Mouse (Mus musculus) C2C12 (cell line): Measurements from ENCODE around the gene Pld4. TPM values are rescaled to one million over a fixed set of nuclear protein-coding genes. Genes with fewer than 3 reads are reported as not detected.
A peak's percentile ranks its signal among the peaks of the same experiment; 100 is the strongest.

Experiments
- H3K27me3 ChIP-seq: one replicate; pipeline ENCODE4 v1.6.1; 2011; ENCODE audit not compliant: control insufficient read depth, insufficient read depth, insufficient read length
- H3K36me3 ChIP-seq: one replicate; pipeline ENCODE4 v1.6.1; 2011; ENCODE audit not compliant: control insufficient read depth, insufficient read depth
- H3K4me3 ChIP-seq: one replicate; pipeline ENCODE4 v1.5.1; 2011; ENCODE audit warnings: mild to moderate bottlenecking, control low read depth; ENCODE audit not compliant: poor library complexity, insufficient read depth, severe bottlenecking
- H3K79me2 ChIP-seq: one replicate; pipeline ENCODE4 v1.6.1; 2011; ENCODE audit not compliant: control insufficient read depth, insufficient read depth
- H3K79me3 ChIP-seq: one replicate; pipeline ENCODE4 v1.6.1; 2011; ENCODE audit warnings: low read depth, control low read depth
- H3ac ChIP-seq: one replicate; pipeline ENCODE3; 2011; ENCODE audit warnings: low read depth; ENCODE audit not compliant: control insufficient read depth, insufficient read length
- CEBPB ChIP-seq: IDR thresholded peaks from one replicate; pipeline ENCODE4 v1.6.1; 2011; ENCODE audit warnings: low read depth, mild to moderate bottlenecking, control low read depth, moderate library complexity
- CTCF ChIP-seq: IDR thresholded peaks from one replicate; pipeline ENCODE4 v1.5.1; 2011; ENCODE audit not compliant: control insufficient read depth, insufficient read depth, insufficient read length
- FOSL1 ChIP-seq: IDR thresholded peaks from one replicate; pipeline ENCODE4 v1.8.0; 2011; ENCODE audit warnings: mild to moderate bottlenecking, low read length; ENCODE audit not compliant: poor library complexity, insufficient read depth, severe bottlenecking
- MAX ChIP-seq: IDR thresholded peaks from one replicate; pipeline ENCODE4 v1.6.1; 2011; ENCODE audit warnings: mild to moderate bottlenecking, control low read depth
- MYOD1 ChIP-seq: IDR thresholded peaks from one replicate; pipeline ENCODE4 v1.6.1; 2011; ENCODE audit warnings: low read depth; ENCODE audit not compliant: control insufficient read depth, insufficient read length
- MYOG ChIP-seq: IDR thresholded peaks from one replicate; pipeline ENCODE4 v1.6.1; 2011; ENCODE audit not compliant: control insufficient read depth, insufficient read length; ENCODE audit errors: extremely low read depth
- USF1 ChIP-seq: IDR thresholded peaks from one replicate; pipeline ENCODE4 v1.6.1; 2011; ENCODE audit warnings: low read depth, mild to moderate bottlenecking, control low read depth, moderate library complexity
- long read RNA-seq, 2 experiments: library from polyadenylated mRNA; unstranded; transcript quantifications; one replicate each; pipeline ENCODE4 v2.0.0; 2019 to 2020
- polyA plus RNA-seq: library from polyadenylated mRNA; unstranded; fragments of >200 nt; fragmentation: generic; extraction: Trizol; gene quantifications from one replicate; pipeline ENCODE4 v1.2.1, GENCODE M21; 2012; ENCODE audit warnings: missing spikeins

Gene Pld4
- polyA plus RNA-seq = not detected
- long read RNA-seq, experiment 1 = 0 reads
- long read RNA-seq, experiment 2 = 0 reads

DNA sequence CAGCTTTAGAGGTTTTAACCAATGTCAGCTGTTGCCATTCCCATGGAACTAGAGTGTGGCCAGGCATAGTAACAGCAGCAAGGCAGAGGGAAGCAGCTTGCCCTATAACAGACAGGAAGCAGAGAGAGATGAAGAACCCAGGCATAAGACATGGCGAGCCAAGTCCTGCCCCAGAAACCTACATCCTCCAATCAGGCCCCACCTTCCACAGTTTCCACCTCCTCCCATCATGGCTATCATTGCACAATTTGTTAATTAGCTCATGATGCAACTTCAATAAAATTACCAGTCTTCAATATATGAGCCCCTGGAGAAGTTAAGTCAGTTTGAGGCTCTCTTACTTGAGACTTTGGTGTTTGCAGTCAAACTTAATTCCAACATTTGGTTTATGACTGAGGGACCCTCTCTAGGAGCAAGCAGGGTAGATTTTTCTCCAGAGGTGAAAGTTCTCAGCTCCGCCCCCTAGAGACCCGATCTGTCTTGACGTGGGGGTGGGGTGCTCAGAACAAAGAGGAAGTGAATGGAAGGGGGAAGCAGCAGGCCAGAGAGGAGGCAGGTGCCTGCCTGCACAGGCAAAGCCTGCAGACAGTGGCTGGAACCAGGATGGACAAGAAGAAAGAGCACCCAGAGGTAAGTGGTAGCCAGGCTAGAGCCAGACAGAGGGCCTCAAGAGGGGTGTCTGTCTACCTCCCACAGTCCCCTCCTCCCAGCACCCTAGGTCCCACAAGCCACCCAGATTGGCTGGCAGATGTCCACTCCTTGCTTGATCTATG lies at the start of gene Pld4:
TSS of gene Pld4 (plus strand) at position 502 of the 773 bp plus-strand sequence.
- no peaks in the 10 kb centered on the region for H3K36me3 ChIP-seq
- H3K79me3 ChIP-seq = no peaks in the 10 kb centered on the region
- H3K27me3 ChIP-seq = no peaks in the 10 kb centered on the region
- TF ChIP-seq MAX = no peak
- no peak for TF ChIP-seq USF1
- no peaks in the 10 kb centered on the region for H3K79me2 ChIP-seq
- no peak within 1 kb of the TSS for H3K4me3 ChIP-seq
- no peak within 1 kb of the TSS for H3ac ChIP-seq

DNA sequence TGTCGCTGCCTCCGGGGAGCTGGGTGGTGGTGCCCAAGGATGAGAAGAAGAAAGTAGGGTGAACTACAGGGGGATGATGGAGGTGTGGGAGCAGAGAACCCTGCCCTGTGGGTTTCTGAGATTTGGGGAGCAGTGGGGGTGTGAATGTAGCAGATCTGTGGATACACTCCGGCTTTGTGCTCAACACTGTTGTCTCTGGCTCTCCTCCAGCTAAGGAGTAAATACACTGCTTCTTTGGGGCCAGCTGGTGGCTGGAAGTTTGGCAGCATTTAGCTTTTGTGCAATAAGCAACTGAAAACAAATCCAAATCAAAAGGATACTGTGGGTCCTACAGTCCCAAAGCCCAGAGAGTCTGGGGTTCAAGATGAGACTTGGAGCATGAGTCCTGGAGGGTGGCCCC lies 46.5 kb upstream of the Pld4 start:
- TF ChIP-seq CTCF (no peak), CEBPB (no peak), MYOG (no peak), USF1 (no peak), MYOD1 (no peak), MAX (no peak), FOSL1 (no peak)
- Histone ChIP-seq H3K27me3 (peaks cover 4% of the 10 kb centered on the region), H3K79me2 (no peaks in the 10 kb centered on the region), H3ac (no peak overlapping the region), H3K36me3 (no peaks in the 10 kb centered on the region), H3K4me3 (no peak overlapping the region), H3K79me3 (no peaks in the 10 kb centered on the region)

DNA sequence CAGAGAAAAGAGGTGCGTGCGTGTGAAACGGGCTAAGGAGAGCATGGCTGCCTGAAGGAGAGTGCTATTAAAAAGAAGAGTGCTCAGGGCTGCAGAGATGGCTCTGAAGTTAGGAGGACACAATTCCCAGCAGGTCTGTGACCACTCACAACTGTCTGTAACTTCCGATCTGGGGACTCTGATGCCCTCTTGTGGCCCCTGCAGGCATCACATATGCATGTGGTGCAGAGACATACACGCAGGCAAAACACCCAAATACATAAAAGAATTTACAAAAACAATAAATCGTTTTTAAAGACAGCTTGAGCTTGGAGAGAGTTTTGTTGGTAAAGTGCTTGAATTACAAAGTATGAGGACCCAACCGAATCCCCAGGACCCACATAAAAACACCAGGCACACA lies 43.3 kb upstream of the Pld4 start:
- Histone ChIP-seq H3K79me2 (no peaks in the 10 kb centered on the region), H3K36me3 (no peaks in the 10 kb centered on the region), H3K4me3 (no peak overlapping the region), H3K27me3 (no peaks in the 10 kb centered on the region), H3K79me3 (no peaks in the 10 kb centered on the region), H3ac (no peak overlapping the region)
- TF ChIP-seq FOSL1 (no peak), CTCF (peak; percentile 52), MYOG (no peak), USF1 (no peak)

DNA sequence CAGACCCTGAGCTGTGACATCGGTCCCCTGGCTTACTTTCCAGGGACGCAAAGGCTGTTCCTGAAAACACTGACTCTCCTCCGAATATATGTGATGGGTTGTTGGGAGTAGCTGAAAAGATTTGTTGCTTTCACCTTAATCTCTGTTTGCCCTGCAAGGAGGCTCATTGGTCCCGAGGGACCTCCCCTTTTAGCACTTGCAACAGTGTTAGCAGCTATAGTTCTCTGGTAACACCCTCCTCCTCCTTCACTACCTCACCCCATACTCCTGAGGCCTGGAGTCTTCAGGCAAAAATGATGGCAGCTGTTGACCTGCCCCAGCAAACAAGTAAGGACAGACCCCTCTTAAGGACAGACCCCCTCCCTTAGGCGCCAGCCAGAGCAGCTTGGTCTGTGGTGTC lies 41.5 kb upstream of the Pld4 start:
- Histone ChIP-seq H3K27me3 (no peaks in the 10 kb centered on the region), H3K36me3 (no peaks in the 10 kb centered on the region), H3K79me3 (no peaks in the 10 kb centered on the region), H3ac (no peak overlapping the region), H3K79me2 (peaks cover 14% of the 10 kb centered on the region), H3K4me3 (no peak overlapping the region)
- TF ChIP-seq MYOG (no peak), MYOD1 (no peak), FOSL1 (no peak), MAX (no peak), CEBPB (no peak), CTCF (no peak)

DNA sequence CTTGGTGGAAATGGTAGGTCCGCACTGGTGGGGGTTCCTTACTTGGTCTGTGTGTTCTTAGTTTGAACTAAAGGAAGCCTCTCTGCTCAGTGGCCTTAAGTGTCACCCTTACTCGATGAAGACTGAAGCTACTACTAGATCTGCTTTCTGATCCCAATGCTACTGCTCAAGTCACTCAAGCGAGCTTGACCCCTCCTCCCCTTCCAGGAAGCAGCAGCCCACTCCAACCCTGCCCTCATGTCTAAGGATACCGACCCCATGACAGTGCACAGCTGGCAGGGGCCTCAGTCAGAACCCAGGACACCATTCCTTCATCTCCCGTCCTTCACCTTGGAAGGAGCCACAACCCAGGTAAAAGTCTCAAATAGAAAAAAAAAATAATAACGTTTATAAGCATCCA lies 40.2 kb upstream of the Pld4 start, which contains the start of gene Cep170b:
TSS of gene Cep170b (plus strand) at position 240 of the 400 bp plus-strand sequence.
- no peaks in the 10 kb centered on the region for H3K27me3 ChIP-seq
- peaks cover 5% of the 10 kb centered on the region for H3K79me3 ChIP-seq
- peaks cover 10% of the 10 kb centered on the region for H3K36me3 ChIP-seq
- no peak within 1 kb of the TSS for H3K4me3 ChIP-seq
- peaks cover 25% of the 10 kb centered on the region for H3K79me2 ChIP-seq
- TF ChIP-seq USF1 (no peak), FOSL1 (no peak), CTCF (no peak), MYOD1 (no peak), MAX (no peak), CEBPB (no peak), MYOG (no peak)
- H3ac ChIP-seq = no peak within 1 kb of the TSS

DNA sequence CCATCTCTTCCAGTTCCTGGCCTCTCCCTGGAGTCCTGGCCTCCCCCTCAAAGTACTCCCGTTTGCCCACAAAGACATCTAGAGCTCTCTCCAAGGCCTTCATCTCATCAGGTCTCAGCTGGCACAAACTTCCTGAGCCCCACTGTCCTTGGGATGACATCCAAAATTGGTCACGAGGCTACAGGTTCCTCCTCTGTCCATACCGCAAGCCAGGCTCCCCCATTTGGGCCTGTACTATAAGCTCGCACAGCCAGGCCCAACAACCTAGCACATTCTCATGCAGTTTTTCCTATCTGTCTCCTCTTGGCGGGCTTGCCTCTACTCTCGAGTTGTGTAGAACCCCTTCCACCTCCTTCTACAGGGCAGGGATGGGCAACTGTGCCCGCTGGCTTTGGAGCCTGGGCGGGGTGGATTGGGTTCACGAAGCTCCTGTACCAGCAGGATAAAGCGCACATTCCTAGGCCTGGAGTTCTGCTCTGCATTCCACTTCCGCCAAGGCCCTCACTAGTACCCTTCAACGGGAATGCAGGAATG lies 39.5 kb upstream of the Pld4 start:
- Histone ChIP-seq H3K4me3 (no peak overlapping the region), H3K79me2 (peaks cover 30% of the 10 kb centered on the region), H3ac (no peak overlapping the region), H3K79me3 (peaks cover 5% of the 10 kb centered on the region), H3K36me3 (peaks cover 13% of the 10 kb centered on the region), H3K27me3 (no peaks in the 10 kb centered on the region)
- TF ChIP-seq FOSL1 = no peak
- no peak for TF ChIP-seq MYOD1
- TF ChIP-seq MYOG = no peak
- no peak for TF ChIP-seq CEBPB
- no peak for TF ChIP-seq MAX
- no peak for TF ChIP-seq USF1
- no peak for TF ChIP-seq CTCF
